Mouse (Mus musculus): ENCODE measurements around the gene Vmn2r120. TPM values are rescaled to one million over a fixed set of nuclear protein-coding genes. Genes with fewer than 3 reads are reported as not detected.
"Not testable (repeated sequence)": the region's sequence is repeated elsewhere in the genome, so short reads cannot be mapped to it uniquely, and the experiment has no call there.

The Vmn2r120 gene
- total RNA-seq (2018; cell fraction: chromatin; rRNA removed) = not detected
- not detected for total RNA-seq (2018; cell fraction: cytosol; rRNA removed)
- total RNA-seq (2018; cell fraction: nucleus; rRNA removed) = not detected
- polyA plus RNA-seq (2018) = not detected in 3 replicates

GRCm38 (mm10) chr17:57545405-57545804 lies at the start of gene Vmn2r120:
Gene Vmn2r120 (minus strand): TSS chr17:57545505.
- H3K79me2 ChIP-seq (ENCODE audit: inconsistent target) = no peaks in the 10 kb centered on the region
- H3K4me3 ChIP-seq (ENCODE audit: inconsistent target) = no peak within 1 kb of the TSS
- no peaks in the 10 kb centered on the region for H3K36me3 ChIP-seq (ENCODE audit: inconsistent target)
- 89% methylated on average over 1 of the region's 1 CpGs for WGBS (ENCODE audit: missing documents)
- H3K27ac ChIP-seq = no peak within 1 kb of the TSS

GRCm38 (mm10) chr17:57587273-57587672 lies 42.0 kb upstream of the Vmn2r120 start:
- H3K36me3 ChIP-seq (ENCODE audit: inconsistent target); H3K4me3 ChIP-seq (ENCODE audit: inconsistent target); H3K79me2 ChIP-seq (ENCODE audit: inconsistent target); H3K27ac ChIP-seq: not testable (repeated sequence)
- 88% methylated on average over 5 of the region's 6 CpGs for WGBS (ENCODE audit: missing documents)

- WGBS (ENCODE audit: missing documents) = 84% methylated on average over 12 of the region's 16 CpGs
- H3K79me2 ChIP-seq (ENCODE audit: inconsistent target) = no peaks in the 10 kb centered on the region
- no peak overlapping the region for H3K27ac ChIP-seq
- no peak overlapping the region for H3K4me3 ChIP-seq (ENCODE audit: inconsistent target)
- H3K36me3 ChIP-seq (ENCODE audit: inconsistent target) = no peaks in the 10 kb centered on the region
Observed at GRCm38 (mm10) chr17:57574075-57574705, 28.9 kb upstream of the Vmn2r120 start.

Other genes starting within 250 kb of the Vmn2r120 start
- 496 to 766 TPM (median 742 TPM) in 3 replicates for gene Adgre1, start 186.8 kb downstream of the Vmn2r120 start, polyA plus RNA-seq (2018)
- not detected in 3 replicates for gene Gm21834, start 196.7 kb upstream of the Vmn2r120 start, polyA plus RNA-seq (2018)
- not detected in 3 replicates for gene Cntnap5c, start 224.1 kb upstream of the Vmn2r120 start, polyA plus RNA-seq (2018)